29 mouse cellular contexts compared by ENCODE assay signal in genomic region chr11:117748628-117749027, GRCm38 (mm10). TPM values are rescaled to one million over a fixed set of nuclear protein-coding genes. Genes with fewer than 3 reads are reported as not detected.
"Had no signal": no experiment of that assay in that cellular context is flagged by ENCODE, and none has a peak within 500 bp of the region (broad histone marks: within the 10 kb centered on the region; RNA-seq: fewer than 3 reads in every experiment).

No protein-coding gene starts in this region.

- H3K27me3 ChIP-seq: heart, embryonic 13.5 days; heart, embryonic 15.5 days; hindbrain, embryonic 13.5 days; hindbrain, embryonic 15.5 days; kidney, embryonic 15.5 days; limb, embryonic 12.5 days; limb, embryonic 15.5 days; liver, embryonic 12.5 days had no signal

- H3K4me2 ChIP-seq: heart, embryonic 11.5 days; heart, embryonic 13.5 days; heart, embryonic 15.5 days; hindbrain, embryonic 13.5 days; hindbrain, embryonic 15.5 days; kidney, embryonic 15.5 days; limb, embryonic 12.5 days; limb, embryonic 15.5 days; liver, embryonic 12.5 days had no signal

- H3K9ac ChIP-seq: heart, embryonic 13.5 days; heart, embryonic 15.5 days; hindbrain, embryonic 13.5 days; hindbrain, embryonic 15.5 days; kidney, embryonic 15.5 days; limb, embryonic 12.5 days; limb, embryonic 15.5 days; liver, embryonic 12.5 days; liver, embryonic 14.5 days had no signal

- H3K27ac ChIP-seq: heart, embryonic 13.5 days; heart, embryonic 15.5 days; hindbrain, embryonic 13.5 days; hindbrain, embryonic 15.5 days; hindbrain, postnatal 0 days; kidney, embryonic 15.5 days; kidney, postnatal 0 days; liver, embryonic 12.5 days; liver, embryonic 14.5 days had no signal

- DNase-seq: gastrocnemius, postnatal 14 days; heart, adult 18-20 months; heart, postnatal 14 days; heart, postnatal 36 days; kidney, adult 11 months; kidney, adult 2 months; kidney, adult 9 months; kidney, postnatal 14 days; kidney, postnatal 36 days; left cerebral cortex, postnatal 4 days had no signal

- H3K4me3 ChIP-seq: heart, embryonic 13.5 days; heart, embryonic 15.5 days; hindbrain, embryonic 13.5 days; hindbrain, embryonic 15.5 days; kidney, embryonic 15.5 days; limb, embryonic 12.5 days; limb, embryonic 15.5 days; liver, embryonic 12.5 days had no signal

- H3K4me1 ChIP-seq: heart, embryonic 13.5 days; heart, embryonic 15.5 days; hindbrain, embryonic 13.5 days; hindbrain, embryonic 15.5 days; kidney, embryonic 15.5 days; limb, embryonic 12.5 days; limb, embryonic 15.5 days had no signal

RNA-seq across cellular contexts. Expression of gene 6030468B19Rik, which starts 48.8 kb away (rescaled TPM):
- total RNA-seq: gastrocnemius, postnatal 14 days; gastrocnemius, postnatal 4 days; granulocyte monocyte progenitor cell, adult 5-6 weeks; heart, adult 18-20 months; heart, postnatal 14 days; heart, postnatal 36 days; hindbrain, postnatal 0 days; left cerebral cortex, adult 18-20 months; left cerebral cortex, postnatal 10 days; left cerebral cortex, postnatal 4 days; liver, adult 2 months had no signal
- polyA plus RNA-seq: heart, postnatal 0 days; hindbrain, embryonic 11.5 days; hindbrain, embryonic 13.5 days; hindbrain, embryonic 15.5 days; hindbrain, postnatal 0 days; kidney, postnatal 0 days; liver, adult 2 months had no signal
